Mouse (Mus musculus) C2C12 (cell line): ENCODE measurements at regions not wholly inside any gene's neighbourhood (a gene's known extent, or its start where the extent isn't known, plus 50 kb on each side); places are given as distances from the start of the nearest gene placed in this dataset.

ENCODE experiments used
- H3K27me3 ChIP-seq: one replicate; pipeline ENCODE4 v1.6.1; 2011; ENCODE audit not compliant: control insufficient read depth, insufficient read depth, insufficient read length
- H3K36me3 ChIP-seq: one replicate; pipeline ENCODE4 v1.6.1; 2011; ENCODE audit not compliant: control insufficient read depth, insufficient read depth
- H3K4me3 ChIP-seq: one replicate; pipeline ENCODE4 v1.5.1; 2011; ENCODE audit warnings: mild to moderate bottlenecking, control low read depth; ENCODE audit not compliant: poor library complexity, insufficient read depth, severe bottlenecking
- H3K79me2 ChIP-seq: one replicate; pipeline ENCODE4 v1.6.1; 2011; ENCODE audit not compliant: control insufficient read depth, insufficient read depth
- H3K79me3 ChIP-seq: one replicate; pipeline ENCODE4 v1.6.1; 2011; ENCODE audit warnings: low read depth, control low read depth
- H3ac ChIP-seq: one replicate; pipeline ENCODE3; 2011; ENCODE audit warnings: low read depth; ENCODE audit not compliant: control insufficient read depth, insufficient read length
- CEBPB ChIP-seq: IDR thresholded peaks from one replicate; pipeline ENCODE4 v1.6.1; 2011; ENCODE audit warnings: low read depth, mild to moderate bottlenecking, control low read depth, moderate library complexity
- CTCF ChIP-seq: IDR thresholded peaks from one replicate; pipeline ENCODE4 v1.5.1; 2011; ENCODE audit not compliant: control insufficient read depth, insufficient read depth, insufficient read length
- FOSL1 ChIP-seq: IDR thresholded peaks from one replicate; pipeline ENCODE4 v1.8.0; 2011; ENCODE audit warnings: mild to moderate bottlenecking, low read length; ENCODE audit not compliant: poor library complexity, insufficient read depth, severe bottlenecking
- MAX ChIP-seq: IDR thresholded peaks from one replicate; pipeline ENCODE4 v1.6.1; 2011; ENCODE audit warnings: mild to moderate bottlenecking, control low read depth
- MYOD1 ChIP-seq: IDR thresholded peaks from one replicate; pipeline ENCODE4 v1.6.1; 2011; ENCODE audit warnings: low read depth; ENCODE audit not compliant: control insufficient read depth, insufficient read length
- MYOG ChIP-seq: IDR thresholded peaks from one replicate; pipeline ENCODE4 v1.6.1; 2011; ENCODE audit not compliant: control insufficient read depth, insufficient read length; ENCODE audit errors: extremely low read depth
- USF1 ChIP-seq: IDR thresholded peaks from one replicate; pipeline ENCODE4 v1.6.1; 2011; ENCODE audit warnings: low read depth, mild to moderate bottlenecking, control low read depth, moderate library complexity

DNA sequence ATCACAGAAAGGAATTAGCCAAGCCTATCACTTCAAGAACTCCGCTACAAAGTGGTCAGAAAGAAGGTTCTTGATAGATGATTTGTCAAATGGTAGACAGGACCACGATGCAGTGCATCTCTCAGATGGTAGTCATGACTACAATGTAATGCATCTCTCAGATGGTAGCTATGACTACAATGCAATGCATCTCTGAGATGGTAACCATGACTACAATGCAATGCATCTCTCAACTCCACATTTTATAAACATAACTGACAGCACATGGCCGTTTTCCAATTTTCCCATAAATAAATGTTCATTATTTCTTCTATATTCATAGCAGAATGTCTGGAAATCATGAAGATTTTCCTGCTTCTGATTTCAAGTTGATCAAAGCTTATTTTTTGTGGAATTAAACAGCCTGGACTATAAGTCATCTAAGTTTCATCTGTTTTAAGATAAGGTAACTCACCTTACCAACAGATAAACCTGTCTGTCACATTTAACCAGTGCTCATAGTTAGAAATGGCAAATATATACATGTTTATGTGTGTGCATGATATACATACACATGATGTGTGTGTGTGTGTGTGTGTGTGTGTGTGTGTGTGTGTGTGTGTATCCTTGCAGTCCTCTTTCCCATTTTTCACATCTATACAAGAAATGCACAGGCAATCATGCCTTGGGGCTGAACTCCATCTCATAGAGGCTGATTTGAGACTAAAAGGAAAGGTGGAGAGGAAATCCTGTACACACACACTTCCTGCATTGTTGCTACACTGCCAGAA lies 122.4 kb downstream of the Phf3 start:
- H3K79me2 ChIP-seq = no peaks in the 10 kb centered on the region
- no peak for TF ChIP-seq CEBPB
- no peak for TF ChIP-seq CTCF
- no peak for TF ChIP-seq MYOD1
- TF ChIP-seq USF1 = no peak
- H3ac ChIP-seq = no peak overlapping the region
- H3K36me3 ChIP-seq = no peaks in the 10 kb centered on the region
- no peak overlapping the region for H3K4me3 ChIP-seq
- H3K27me3 ChIP-seq = no peaks in the 10 kb centered on the region
- H3K79me3 ChIP-seq = no peaks in the 10 kb centered on the region

DNA sequence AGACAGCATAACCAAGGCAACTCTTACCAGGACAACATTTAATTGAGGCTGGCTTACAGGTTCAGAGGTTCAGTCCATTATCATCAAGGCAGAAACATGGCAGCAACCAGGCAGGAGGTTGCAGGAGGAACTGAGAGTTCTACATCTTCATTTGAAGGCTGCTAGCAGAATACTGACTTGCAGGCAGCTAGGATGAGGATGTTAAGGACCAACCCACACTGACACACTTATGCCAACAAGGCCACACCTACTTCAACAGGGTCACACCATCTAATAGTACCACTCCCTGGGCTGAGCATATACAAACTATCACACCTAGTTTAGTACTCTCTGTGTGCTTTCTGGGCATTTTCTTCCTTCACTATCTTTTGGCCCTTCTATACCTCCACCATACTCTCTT lies 131.8 kb downstream of the Phf3 start:
- no peaks in the 10 kb centered on the region for H3K79me3 ChIP-seq
- no peaks in the 10 kb centered on the region for H3K27me3 ChIP-seq
- no peaks in the 10 kb centered on the region for H3K79me2 ChIP-seq
- H3K36me3 ChIP-seq = no peaks in the 10 kb centered on the region
- no peak overlapping the region for H3K4me3 ChIP-seq
- TF ChIP-seq MAX = no peak
- no peak overlapping the region for H3ac ChIP-seq

DNA sequence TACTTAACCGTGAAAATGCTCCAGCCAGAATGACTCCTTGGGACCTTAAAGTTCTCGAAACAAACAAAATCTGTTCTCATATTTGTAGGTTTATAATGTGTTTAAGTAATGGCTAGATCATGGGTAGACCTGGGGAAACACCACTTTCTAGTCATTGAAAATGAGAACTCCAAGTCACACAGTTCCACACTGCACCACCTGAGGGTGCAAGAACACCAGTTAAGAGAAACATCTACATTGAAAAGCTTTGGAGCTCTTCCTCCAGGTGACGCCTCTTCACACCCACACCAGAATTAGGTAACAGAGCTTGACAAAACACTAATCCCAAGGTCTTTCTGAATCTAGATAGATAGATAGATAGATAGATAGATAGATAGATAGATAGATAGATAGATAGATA lies 132.9 kb downstream of the Phf3 start:
- Histone ChIP-seq H3K4me3 (no peak overlapping the region), H3ac (no peak overlapping the region), H3K79me3 (no peaks in the 10 kb centered on the region), H3K79me2 (no peaks in the 10 kb centered on the region), H3K27me3 (no peaks in the 10 kb centered on the region), H3K36me3 (no peaks in the 10 kb centered on the region)
- no peak for TF ChIP-seq CEBPB
- no peak for TF ChIP-seq CTCF
- no peak for TF ChIP-seq FOSL1
- no peak for TF ChIP-seq MAX
- TF ChIP-seq USF1 = no peak
- no peak for TF ChIP-seq MYOG
- no peak for TF ChIP-seq MYOD1

DNA sequence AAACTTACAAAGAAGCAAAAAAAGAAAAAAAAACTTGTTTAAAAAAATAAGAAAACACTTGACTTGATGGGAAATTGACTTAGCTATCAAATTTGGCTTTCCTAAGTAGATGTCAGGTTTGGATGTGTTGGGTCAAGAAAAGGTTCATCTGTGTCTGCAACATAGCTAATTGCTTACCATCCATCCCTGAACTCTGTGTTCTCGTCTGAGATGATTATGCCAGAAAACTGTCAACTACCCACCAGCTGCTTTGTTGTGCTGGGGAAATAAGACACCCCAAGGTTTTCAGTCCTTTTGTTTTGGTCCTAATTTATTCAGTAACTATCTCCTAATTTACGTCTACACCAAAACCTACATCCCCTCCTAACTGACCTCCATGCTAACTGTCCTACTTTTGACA lies 152.2 kb downstream of the Phf3 start:
- Histone ChIP-seq H3K79me3 (no peaks in the 10 kb centered on the region), H3ac (no peak overlapping the region), H3K36me3 (no peaks in the 10 kb centered on the region), H3K79me2 (no peaks in the 10 kb centered on the region), H3K4me3 (no peak overlapping the region), H3K27me3 (no peaks in the 10 kb centered on the region)
- TF ChIP-seq MAX (no peak), CEBPB (no peak), MYOD1 (no peak), FOSL1 (no peak), USF1 (no peak), MYOG (no peak), CTCF (no peak)

DNA sequence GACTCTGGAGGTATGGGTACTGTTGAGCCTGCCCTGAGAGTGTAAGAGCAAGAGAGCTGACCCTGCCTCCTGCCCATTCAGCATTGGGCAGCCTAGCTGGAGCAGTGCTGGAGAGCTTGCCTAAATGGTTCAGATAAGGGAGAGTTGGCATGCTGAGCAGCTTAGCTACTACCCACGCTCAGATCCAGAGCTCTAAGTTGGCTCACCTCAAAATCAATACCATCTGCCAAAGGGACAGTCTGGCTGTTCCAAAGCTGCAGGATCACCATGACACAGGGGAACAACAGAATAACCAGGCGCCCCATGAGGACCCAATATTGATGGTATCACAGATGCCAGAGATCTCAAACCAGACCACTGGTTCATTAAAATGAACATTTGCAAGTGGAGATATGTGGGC lies 152.9 kb downstream of the Phf3 start:
- TF ChIP-seq MYOD1 (no peak), MYOG (no peak), CTCF (no peak), USF1 (no peak), MAX (no peak), CEBPB (no peak), FOSL1 (no peak)
- H3ac ChIP-seq = no peak overlapping the region
- H3K27me3 ChIP-seq = no peaks in the 10 kb centered on the region
- H3K79me2 ChIP-seq = no peaks in the 10 kb centered on the region
- H3K79me3 ChIP-seq = no peaks in the 10 kb centered on the region
- no peaks in the 10 kb centered on the region for H3K36me3 ChIP-seq
- no peak overlapping the region for H3K4me3 ChIP-seq

DNA sequence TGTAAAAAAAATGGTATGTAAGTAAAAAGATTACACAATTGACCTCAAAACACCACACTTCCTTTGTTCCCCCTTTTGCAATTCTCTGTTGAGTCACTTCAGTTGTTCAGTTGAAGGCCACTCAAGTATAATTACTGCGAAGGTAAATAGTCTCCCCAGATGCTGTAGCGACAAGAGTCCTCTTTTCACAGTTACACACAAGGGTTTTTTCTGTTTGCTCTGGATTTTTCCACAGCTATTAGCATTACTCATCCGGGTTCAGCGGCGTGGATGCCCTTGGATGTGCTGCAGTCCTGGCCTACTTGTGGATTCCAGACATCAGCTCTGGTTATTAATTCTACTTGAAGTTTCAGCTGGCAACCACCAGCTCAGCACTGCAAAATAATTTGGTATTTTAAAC lies 155.1 kb downstream of the Phf3 start:
- H3K36me3 ChIP-seq = no peaks in the 10 kb centered on the region
- no peaks in the 10 kb centered on the region for H3K27me3 ChIP-seq
- TF ChIP-seq FOSL1 = no peak
- no peak for TF ChIP-seq MAX
- no peak for TF ChIP-seq CEBPB
- no peak for TF ChIP-seq MYOG
- no peak for TF ChIP-seq CTCF
- TF ChIP-seq MYOD1 = no peak
- no peak overlapping the region for H3K4me3 ChIP-seq
- H3K79me2 ChIP-seq = no peaks in the 10 kb centered on the region
- no peaks in the 10 kb centered on the region for H3K79me3 ChIP-seq
- no peak overlapping the region for H3ac ChIP-seq
